ENCODE assay signal across 11 mouse cellular contexts in the genomic region with DNA sequence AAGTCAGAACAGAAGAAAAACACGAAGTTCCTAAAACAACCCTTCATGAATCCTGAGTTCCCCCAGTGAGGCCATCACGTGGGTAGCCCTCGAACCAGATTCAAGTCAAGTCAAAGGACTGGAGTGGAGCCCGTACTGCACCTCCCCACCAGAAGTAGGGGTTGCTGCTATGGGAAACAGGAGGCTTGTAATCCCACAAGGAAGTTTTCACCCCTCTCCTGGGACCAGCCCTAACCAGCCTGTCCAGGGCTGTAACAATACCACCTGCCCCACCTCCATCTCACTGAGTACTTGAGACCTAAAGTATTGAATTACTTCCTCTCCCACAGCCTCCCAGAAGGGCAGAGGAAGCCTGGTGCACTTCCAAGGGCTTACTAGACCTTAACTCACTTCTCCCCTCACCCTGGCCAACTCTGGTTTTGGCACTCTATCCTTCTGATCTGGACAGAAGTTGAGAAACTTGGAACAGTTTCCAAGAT. TPM values are rescaled to one million over a fixed set of nuclear protein-coding genes. Genes with fewer than 3 reads are reported as not detected.
DNase-seq lines count a peak whose midpoint lies in the region; TF ChIP-seq lines count a peak whose summit lies in the region.
"Had no signal": no experiment of that assay in that cellular context is flagged by ENCODE, and none has a peak within 500 bp of the region (broad histone marks: within the 10 kb centered on the region; RNA-seq: fewer than 3 reads in every experiment).

No protein-coding gene starts in this region.

- DNase-seq in heart, postnatal 10 days = peak; percentile 7 to 12
- DNase-seq in heart, postnatal 25 days (ENCODE audit: low spot score) = no peak
- DNase-seq in adrenal gland, postnatal 36 days = peak; percentile 44 to 50
- DNase-seq in kidney, postnatal 25 days = peak; percentile 21 to 58
- peak; percentile 52 for DNase-seq in ovary, postnatal 14 days (ENCODE audit: low spot score)
- no peak for DNase-seq in frontal cortex, postnatal 10 days (ENCODE audit: low spot score in 2 of 2)
- no peak for DNase-seq in left cerebral cortex, adult 2 months (ENCODE audit: extremely low spot score in 1 of 2, low spot score in 2 of 2)
- DNase-seq in left cerebral cortex, postnatal 10 days (ENCODE audit: extremely low spot score in 1 of 2, low spot score in 2 of 2) = no peak

- H3K4me3 ChIP-seq in left cerebral cortex, adult 2 months = no peak overlapping the region
- H3K4me3 ChIP-seq: hindbrain, embryonic 15.5 days; midbrain, embryonic 12.5 days had no signal

- no peak overlapping the region for H3K27ac ChIP-seq in left cerebral cortex, adult 2 months
- H3K27ac ChIP-seq: hindbrain, embryonic 15.5 days; midbrain, embryonic 12.5 days had no signal

- intact Hi-C loops in heart, postnatal 10 days (cut with DNase I) = no loop called here
- intact Hi-C loops in heart, postnatal 25 days (cut with DNase I) = no loop called here
- intact Hi-C loops in left cerebral cortex, adult 2 months (cut with DNase I) = no loop called here
- intact Hi-C loops in left cerebral cortex, postnatal 10 days (cut with DNase I) = no loop called here

- no peak for TF ChIP-seq CTCF in left cerebral cortex, adult 2 months (IDR thresholded peaks at IDR 0.05)

RNA-seq across cellular contexts. Expression of a gene that starts 1.6 kb away (rescaled TPM):
- 1 to 10 TPM in 1 of 2 experiments, not detected in 1; 2.5 TPM for total RNA-seq in heart, postnatal 10 days (2021)
- under 1 TPM; 0.34 to 0.45 TPM for total RNA-seq in heart, postnatal 25 days (2021)
- total RNA-seq in adrenal gland, postnatal 36 days (2021) = 100 to 1,000 TPM in 1 of 2 experiments, 1 to 10 TPM in 1; 1.7 to 817 TPM
- total RNA-seq in left cerebral cortex, adult 2 months (2021) = not detected
- under 1 TPM; 0.34 to 0.39 TPM for total RNA-seq in left cerebral cortex, postnatal 10 days (2021)

RNA-seq across cellular contexts. Expression of a gene that starts 35.4 kb away (rescaled TPM):
- not detected for total RNA-seq in heart, postnatal 10 days (2021)
- not detected for total RNA-seq in heart, postnatal 25 days (2021)
- total RNA-seq in adrenal gland, postnatal 36 days (2021) = not detected
- total RNA-seq in left cerebral cortex, adult 2 months (2021) = not detected
- total RNA-seq in left cerebral cortex, postnatal 10 days (2021) = not detected
- total RNA-seq: left cerebral cortex, postnatal 25 days had no signal

RNA-seq across cellular contexts. Expression of a gene that starts 48.5 kb away (rescaled TPM):
- total RNA-seq in heart, postnatal 10 days (2021) = 10 to 100 TPM; 57.9 to 59.4 TPM
- total RNA-seq in heart, postnatal 25 days (2021) = 10 to 100 TPM; 60.6 to 61.7 TPM
- 100 to 1,000 TPM in 1 of 2 experiments, 10 to 100 TPM in 1; 86.0 to 106 TPM for total RNA-seq in adrenal gland, postnatal 36 days (2021)
- total RNA-seq in left cerebral cortex, adult 2 months (2021) = 100 to 1,000 TPM in 1 of 2 experiments, 10 to 100 TPM in 1; 92.8 to 109 TPM
- 10 to 100 TPM; 82.3 to 84.9 TPM for total RNA-seq in left cerebral cortex, postnatal 10 days (2021)

Comparison
In these comparisons a context has a peak if more than half of its experiments do, and no peak if none do; other contexts are left out.
1. DNase-seq: peak in heart, postnatal 10 days (2 of 2), adrenal gland, postnatal 36 days (2 of 2), kidney, postnatal 25 days (2 of 2) and ovary, postnatal 14 days (single experiment); none in heart, postnatal 25 days (single experiment), frontal cortex, postnatal 10 days (0 of 2), left cerebral cortex, adult 2 months (0 of 2) and left cerebral cortex, postnatal 10 days (0 of 2).